Mouse (Mus musculus) c-Kit-positive CD71-negative TER-119-negative erythroid progenitor cells, embryonic 14.5 days (primary cell): ENCODE measurements around the gene Rnf8.
"Not testable (repeated sequence)": the region's sequence is repeated elsewhere in the genome, so short reads cannot be mapped to it uniquely, and the experiment has no call there.

Experiments used
- DNase-seq: peaks from one replicate; pipeline ENCODE4 v3.0.0-alpha.2; 2013; ENCODE audit warnings: low read depth

Gene Rnf8

GRCm38 (mm10) chr17:29614115-29615023 is at the start of gene Rnf8, which contains the start of gene Gm28043:
TSS of gene Rnf8 (plus strand) at chr17:29614790.
TSS of gene Gm28043 (plus strand) at chr17:29614876.
- DNase-seq: peak; percentile 92

- no peak for DNase-seq
These were observed 49.1 kb upstream of the Rnf8 start for GRCm38 (mm10) chr17:29565521-29565920.

GRCm38 (mm10) chr17:29568435-29568834 is 46.2 kb upstream of the Rnf8 start:
- DNase-seq: no peak

GRCm38 (mm10) chr17:29569831-29570230 is 44.8 kb upstream of the Rnf8 start:
- no peak for DNase-seq

GRCm38 (mm10) chr17:29579579-29580126 is 34.9 kb upstream of the Rnf8 start:
- no peak for DNase-seq

- DNase-seq: no peak
These were observed 31.0 kb upstream of the Rnf8 start for GRCm38 (mm10) chr17:29583569-29583968.

- no peak for DNase-seq
These were observed 30.3 kb upstream of the Rnf8 start for GRCm38 (mm10) chr17:29584306-29584705.

GRCm38 (mm10) chr17:29584737-29585136 is 29.9 kb upstream of the Rnf8 start:
- DNase-seq: no peak

GRCm38 (mm10) chr17:29585446-29585845 is 29.1 kb upstream of the Rnf8 start:
- DNase-seq: no peak

GRCm38 (mm10) chr17:29586921-29587320 is 27.7 kb upstream of the Rnf8 start:
- DNase-seq: no peak

GRCm38 (mm10) chr17:29589221-29589898 is 25.2 kb upstream of the Rnf8 start:
- DNase-seq: no peak

GRCm38 (mm10) chr17:29595891-29596770 is 18.5 kb upstream of the Rnf8 start:
- no peak for DNase-seq

GRCm38 (mm10) chr17:29596771-29597132 is 17.8 kb upstream of the Rnf8 start:
- no peak for DNase-seq

- DNase-seq: no peak
These were observed 15.5 kb upstream of the Rnf8 start for GRCm38 (mm10) chr17:29599051-29599450.

- no peak for DNase-seq
These were observed 15.1 kb upstream of the Rnf8 start for GRCm38 (mm10) chr17:29599537-29599936.

- DNase-seq: peak; percentile 18
These were observed 13.2 kb upstream of the Rnf8 start for GRCm38 (mm10) chr17:29601391-29601790.

- DNase-seq: peak; percentile 58
These were observed 11.3 kb upstream of the Rnf8 start for GRCm38 (mm10) chr17:29603283-29603682.

GRCm38 (mm10) chr17:29613453-29613852 is 1.1 kb upstream of the Rnf8 start:
- DNase-seq: not testable (repeated sequence)

GRCm38 (mm10) chr17:29615024-29615551 is 498 bp downstream of the Rnf8 start:
- no peak for DNase-seq

- DNase-seq: no peak
These were observed 1.0 kb downstream of the Rnf8 start for GRCm38 (mm10) chr17:29615616-29616015.

- no peak for DNase-seq
These were observed 4.6 kb downstream of the Rnf8 start for GRCm38 (mm10) chr17:29619231-29619630.

GRCm38 (mm10) chr17:29623488-29623887 is 8.9 kb downstream of the Rnf8 start:
- no peak for DNase-seq
